Mouse (Mus musculus) layer of hippocampus, postnatal 25 days (tissue): Measurements from ENCODE around the gene Kmt5b. TPM values are rescaled to one million over a fixed set of nuclear protein-coding genes. Genes with fewer than 3 reads are reported as not detected.

Experiments used
- DNase-seq, 2 experiments: peaks; one replicate each; pipeline ENCODE4 v3.0.0; 2022; ENCODE audit warnings: mixed read lengths in 2 of 2, low spot score in 1 of 2; ENCODE audit errors: extremely low spot score in 1 of 2
- total RNA-seq, 2 experiments: library from RNA; stranded (reverse); gene quantifications; 2 replicates each; pipeline ENCODE4 v1.2.3; 2021

The Kmt5b gene
- 10 to 100 TPM; 51.6 to 55.2 TPM for total RNA-seq

- DNase-seq, result peak in 1 of 2 experiments; percentile 70
Measured at GRCm38 (mm10) chr19:3767276-3767780, at the start of gene Kmt5b. Gene Kmt5b (plus strand): TSS chr19:3767421.

GRCm38 (mm10) chr19:3718481-3719361 is 48.5 kb upstream of the Kmt5b start:
- DNase-seq, result peak in 1 of 2 experiments; percentile 75

- peak; percentile 53 to 55 for DNase-seq
Measured at GRCm38 (mm10) chr19:3719362-3719891, 47.8 kb upstream of the Kmt5b start.

- DNase-seq, result no peak
Measured at GRCm38 (mm10) chr19:3723170-3723569, 44.1 kb upstream of the Kmt5b start.

GRCm38 (mm10) chr19:3723904-3724303 is 43.3 kb upstream of the Kmt5b start:
- DNase-seq, result peak in 1 of 2 experiments; percentile 31

DNA sequence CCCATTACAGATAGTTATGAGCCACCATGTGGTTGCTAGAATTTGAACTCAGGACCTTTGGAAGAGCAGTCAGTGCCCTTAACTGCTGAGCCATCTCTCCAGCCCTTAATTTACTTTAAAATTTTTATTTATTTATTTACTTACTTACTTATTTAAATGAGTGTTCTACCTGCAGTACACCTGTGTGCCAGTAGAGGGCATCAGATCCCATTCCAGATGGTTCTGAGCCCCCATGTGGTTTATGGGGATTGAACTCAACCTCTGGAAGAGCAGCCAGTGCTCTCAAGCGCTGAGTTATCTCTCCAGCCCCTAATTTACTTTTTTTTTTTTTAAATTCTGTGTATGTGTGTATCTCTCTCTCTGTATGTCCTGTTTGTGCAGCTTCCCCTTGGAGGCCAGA is 42.4 kb upstream of the Kmt5b start:
- peak in 1 of 2 experiments; percentile 75 for DNase-seq

DNA sequence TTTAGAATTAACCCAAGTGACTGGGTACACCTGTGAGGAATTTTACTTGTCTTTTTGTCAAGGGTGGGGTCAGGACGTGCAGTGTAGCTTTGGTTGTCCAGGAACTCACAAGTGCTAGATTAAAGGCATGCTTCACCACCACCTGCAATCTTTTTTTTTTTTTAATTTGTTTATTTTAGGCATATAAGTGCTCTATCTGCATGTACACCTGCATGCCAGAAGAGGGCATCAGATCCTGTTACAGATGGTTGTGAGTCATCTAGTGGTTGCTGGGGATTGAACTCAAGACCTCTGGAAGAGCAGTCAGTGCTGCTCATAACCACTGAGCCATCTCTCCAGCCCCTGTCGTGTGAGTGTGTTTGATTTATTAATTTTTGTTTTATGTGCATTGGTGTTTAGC is 38.3 kb upstream of the Kmt5b start:
- DNase-seq, result no peak

DNA sequence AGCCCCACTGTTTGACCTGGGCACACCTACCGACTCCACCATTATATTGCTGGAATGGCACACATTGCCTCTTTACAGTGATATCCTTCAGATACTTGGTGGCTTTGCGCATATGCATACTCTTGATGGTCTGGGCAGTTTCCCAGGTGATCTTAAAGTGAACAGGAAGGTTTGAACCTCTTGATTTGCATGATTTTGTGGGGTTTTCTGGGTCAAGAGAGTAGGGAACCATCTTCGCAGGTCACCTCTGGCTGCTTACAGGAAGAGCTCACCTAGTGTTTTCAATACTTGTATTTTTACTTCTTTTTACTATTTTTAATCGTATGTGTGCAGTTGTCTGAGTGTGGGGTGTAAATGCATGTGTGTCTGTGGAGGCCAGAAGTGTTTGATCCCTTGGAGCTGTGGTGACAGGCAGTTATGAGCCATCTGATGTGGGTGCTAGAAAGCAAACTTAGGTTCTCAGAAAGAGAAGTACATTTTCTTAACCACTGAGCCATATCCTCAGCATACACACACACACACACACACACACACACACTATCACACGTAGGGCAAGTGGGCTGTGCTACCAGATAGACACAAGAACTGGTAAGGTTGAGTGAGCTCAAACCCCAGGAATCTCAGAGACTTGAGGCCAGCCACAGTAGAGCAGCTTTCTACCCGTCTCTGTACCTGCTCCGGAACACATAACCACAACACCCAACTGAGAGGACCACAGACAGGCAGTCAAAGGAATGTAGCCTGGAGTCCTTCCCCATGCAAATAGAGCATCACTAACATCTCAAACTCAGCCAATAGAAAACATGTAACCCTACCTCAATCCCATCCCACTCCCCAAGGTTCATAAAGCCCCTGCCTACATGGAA is 36.2 kb upstream of the Kmt5b start:
- DNase-seq, result no peak

DNA sequence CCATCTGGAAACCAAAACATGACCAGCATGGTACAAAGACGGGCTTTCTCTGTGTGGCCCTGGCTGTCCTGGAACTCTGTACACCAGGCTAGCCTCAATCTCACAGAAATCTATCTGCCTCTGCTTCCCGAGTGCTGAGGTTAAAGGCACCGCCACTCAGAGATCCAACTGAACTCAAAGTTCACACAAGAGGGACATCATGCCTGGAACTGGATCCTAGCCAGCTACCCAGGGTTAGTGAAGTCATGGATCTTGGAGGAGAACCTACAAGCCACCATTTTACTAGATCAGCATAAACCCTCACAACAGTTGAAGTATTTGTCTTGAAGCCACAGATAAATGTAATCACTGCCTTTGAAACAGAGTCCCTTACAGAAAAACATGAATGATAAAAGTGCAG is 31.2 kb upstream of the Kmt5b start:
- DNase-seq, result no peak

- no peak for DNase-seq
Measured at GRCm38 (mm10) chr19:3739650-3740049, 27.6 kb upstream of the Kmt5b start.

- DNase-seq, result no peak
Measured at GRCm38 (mm10) chr19:3742716-3743115, 24.5 kb upstream of the Kmt5b start.

DNA sequence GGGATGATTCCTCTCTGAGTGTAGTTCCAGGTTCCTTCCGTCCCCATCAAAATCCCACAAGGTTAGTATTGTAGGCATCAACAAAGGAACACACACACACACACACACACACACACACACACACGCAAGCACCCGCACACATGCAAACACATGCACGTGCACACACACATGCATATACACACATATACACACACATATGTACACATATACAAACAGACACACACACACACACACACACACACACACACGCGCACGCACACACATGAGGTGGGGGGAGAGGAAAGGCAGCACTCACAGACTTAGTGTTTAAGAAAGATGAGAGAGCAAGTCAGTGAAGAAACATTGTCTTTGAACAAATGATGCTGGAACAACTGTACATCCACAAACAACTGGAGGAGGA is 23.9 kb upstream of the Kmt5b start:
- no peak for DNase-seq

DNA sequence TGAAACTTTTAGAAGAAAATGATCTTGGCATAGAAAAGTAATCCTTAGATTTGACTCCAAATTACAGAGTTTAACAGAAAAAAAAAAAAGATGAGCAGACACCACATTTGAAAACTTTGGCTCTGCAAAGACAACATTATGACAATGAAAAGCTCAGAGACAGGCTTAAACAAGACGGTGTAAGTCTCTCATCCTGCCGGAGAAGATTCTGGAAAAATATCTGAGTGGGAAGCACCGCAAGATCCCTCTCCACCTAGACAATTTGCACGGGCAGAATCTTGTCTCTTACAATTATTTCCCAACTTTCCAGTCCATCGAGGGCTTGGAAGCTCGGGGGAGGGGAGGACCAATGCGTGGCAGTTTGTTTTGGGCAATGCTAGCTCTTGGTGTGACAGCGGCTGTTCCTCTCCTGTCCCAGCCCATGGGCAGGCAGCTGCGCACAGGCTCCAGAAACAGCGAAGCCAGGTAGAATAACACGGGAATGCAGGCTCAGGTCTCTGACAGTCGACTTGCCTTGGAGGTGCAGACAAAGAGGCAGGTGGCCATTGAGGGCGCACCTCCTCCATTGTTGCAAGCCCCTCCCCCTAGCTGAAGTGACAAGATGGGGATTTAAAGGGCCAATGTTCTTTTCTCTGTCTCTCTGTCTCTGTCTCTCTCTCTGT is 23.2 kb upstream of the Kmt5b start:
- DNase-seq, result peak; percentile 55 to 62

GRCm38 (mm10) chr19:3752621-3753239 is 14.5 kb upstream of the Kmt5b start:
- DNase-seq, result no peak

DNA sequence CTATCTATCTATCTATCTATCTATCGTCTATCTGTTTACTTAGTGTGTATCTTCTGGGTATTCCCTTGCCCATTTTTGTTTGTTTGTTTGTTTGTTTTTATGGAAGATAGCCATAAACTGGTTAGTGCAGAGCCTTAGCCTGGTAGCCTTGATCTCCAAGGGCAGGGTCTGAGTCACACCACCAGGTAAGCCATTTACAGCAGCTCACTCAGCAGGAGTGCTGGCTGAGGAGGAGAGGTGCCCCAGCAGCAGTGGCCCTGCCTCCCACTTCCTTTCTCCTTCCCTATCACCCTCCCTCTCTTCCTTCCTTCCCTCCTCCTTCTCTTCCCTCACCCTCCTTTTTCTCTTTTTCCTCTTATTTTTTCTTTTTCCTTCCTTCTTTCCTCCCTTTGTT is 14.0 kb upstream of the Kmt5b start:
- no peak for DNase-seq

DNA sequence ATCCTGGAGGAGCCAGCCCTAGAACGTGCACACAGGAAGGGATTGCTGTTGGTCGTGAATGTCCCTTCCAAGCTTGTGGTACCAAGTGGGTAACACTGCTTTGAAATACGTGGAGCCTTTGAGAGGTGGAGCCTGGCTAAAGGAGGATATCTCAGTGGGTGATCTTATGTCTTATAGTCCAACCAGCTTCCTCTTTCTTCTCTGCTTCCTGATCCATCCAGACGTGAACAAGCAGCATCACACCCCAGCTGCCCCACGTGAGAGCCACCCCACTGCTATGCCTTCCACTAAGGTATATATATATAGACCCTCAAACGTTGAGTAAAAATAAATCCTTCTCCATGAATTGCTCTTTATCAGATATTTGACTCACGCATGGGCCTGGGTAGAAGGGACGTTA is 13.5 kb upstream of the Kmt5b start:
- DNase-seq, result no peak

DNA sequence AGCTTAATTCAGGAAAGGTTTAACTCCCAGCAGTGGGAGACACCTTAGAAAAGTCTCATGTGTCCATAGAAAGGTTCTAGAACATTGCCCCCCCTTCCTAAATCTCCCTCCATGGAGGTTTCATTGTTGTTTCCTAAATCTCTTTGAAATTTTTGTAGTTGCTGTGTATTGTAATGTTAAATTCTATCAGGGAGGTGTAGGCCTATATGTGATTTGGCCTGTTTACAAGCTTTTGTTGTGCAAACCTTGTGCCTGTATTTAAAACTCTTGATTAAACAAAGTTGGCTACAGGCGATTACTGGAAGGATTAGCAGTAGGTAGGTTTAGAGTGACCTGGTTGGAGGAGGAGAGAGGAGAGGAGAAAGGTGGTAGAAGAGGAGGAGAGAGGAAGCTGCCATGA is 9.4 kb upstream of the Kmt5b start:
- no peak for DNase-seq

DNA sequence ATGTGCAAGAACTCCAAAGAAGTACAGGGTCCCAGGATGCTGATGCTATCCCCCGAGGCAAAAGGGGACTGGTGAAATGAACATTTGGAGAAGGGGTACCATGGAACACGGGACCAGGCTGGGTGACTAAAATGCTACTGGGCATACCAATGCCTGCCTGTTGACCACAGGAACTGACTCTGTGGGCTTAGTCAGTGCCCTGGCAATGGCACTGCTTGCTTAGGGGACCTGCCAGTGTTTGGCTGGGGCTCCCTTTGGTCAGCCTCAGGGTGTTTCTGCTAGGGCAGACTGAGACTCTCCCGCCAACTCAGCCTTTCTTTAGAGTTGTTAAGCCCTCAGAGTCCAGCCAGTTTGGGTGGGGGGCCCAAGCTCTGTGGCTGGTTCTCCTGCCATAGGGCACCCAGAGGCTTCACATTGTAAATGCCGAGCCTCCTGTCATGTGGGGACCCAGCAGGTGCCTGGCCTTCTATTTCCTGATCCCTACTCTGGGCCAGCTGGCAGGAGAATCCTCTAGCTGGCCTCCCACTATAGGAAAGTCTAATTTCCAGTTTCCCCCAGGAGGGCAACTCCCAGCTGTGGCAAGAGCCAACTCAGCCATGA is 1.9 kb upstream of the Kmt5b start:
- DNase-seq, result no peak

DNA sequence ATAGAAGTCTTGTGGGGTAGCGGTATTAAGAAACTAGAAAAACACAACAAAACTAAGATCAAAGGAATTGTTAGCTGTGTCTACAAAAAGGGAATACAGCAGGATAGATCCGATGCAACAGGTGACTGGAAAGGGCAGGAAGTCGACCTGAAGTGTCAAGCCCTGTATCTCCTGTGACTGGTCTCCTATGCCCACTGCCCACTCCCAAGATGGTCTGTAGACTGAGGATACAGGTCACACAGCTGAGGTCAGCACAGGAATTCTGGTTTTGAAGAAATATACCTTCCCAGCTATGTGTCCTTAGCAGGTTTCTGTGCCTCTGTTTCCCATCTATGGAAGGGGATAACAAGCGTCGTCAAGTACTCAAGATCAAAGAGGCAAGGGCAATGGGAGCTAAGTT is 843 bp upstream of the Kmt5b start:
- no peak for DNase-seq
